In the genomic region with DNA sequence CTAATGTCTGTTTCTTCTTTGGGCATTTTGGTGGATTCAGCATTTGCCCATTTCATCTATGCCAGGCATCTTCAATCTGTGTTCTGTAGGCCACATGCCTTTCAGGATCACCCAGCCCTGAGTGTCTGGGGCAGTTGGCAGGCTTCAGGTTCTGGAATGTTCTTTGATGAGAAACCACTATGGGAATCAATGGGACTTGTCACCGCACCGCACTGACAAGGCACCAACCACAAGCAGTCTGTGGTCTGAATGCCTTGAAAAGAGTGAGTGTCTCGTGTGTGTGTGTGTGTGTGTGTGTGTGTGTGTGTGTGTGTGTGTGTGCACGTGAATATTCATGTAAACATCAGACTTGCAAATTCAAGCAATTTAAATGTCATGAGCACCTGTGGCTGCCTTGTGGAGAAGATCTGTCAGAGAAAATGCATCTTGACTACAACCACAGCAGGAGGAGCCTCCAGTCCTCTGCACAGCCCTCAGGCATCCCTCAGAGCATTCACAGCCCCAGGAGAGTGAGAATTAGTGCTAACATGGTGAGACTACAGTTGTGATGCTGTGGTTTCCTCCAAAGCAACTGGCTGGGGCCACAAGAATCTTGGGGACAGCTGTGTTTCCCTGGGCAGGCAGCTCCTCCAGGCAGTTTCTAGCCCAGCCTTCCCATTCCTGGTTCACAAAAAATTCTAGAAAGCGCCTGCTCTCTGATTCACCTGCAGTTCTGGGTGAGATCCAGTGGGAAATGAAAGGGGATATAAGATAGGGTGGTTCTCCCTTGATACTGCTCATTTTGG, we compare ENCODE assay signal across 1 mouse cellular context.
TF ChIP-seq lines count a peak whose summit lies in the region.

No protein-coding gene starts in this region.

TF ChIP-seq in myocyte, 11 proteins besides CTCF, POLR2A, EP300 and RAD21 (continued from another document):
- TF ChIP-seq SRF (IDR thresholded peaks at IDR 0.05; ENCODE audit: control insufficient read depth, insufficient read length, low read depth) (no peak), MYOD1 (IDR thresholded peaks at IDR 0.05; ENCODE audit: control insufficient read depth in 1 of 3, insufficient read length in 2 of 3, low read depth in 2 of 3) (peak in 2 of 3 experiments; percentile 35 to 51), MAX (IDR thresholded peaks at IDR 0.05; ENCODE audit: low read depth) (no peak), POLR2AphosphoS2 (IDR thresholded peaks at IDR 0.05; ENCODE audit: insufficient read length, low read depth) (no peak), MYOG (IDR thresholded peaks at IDR 0.05; ENCODE audit: control insufficient read depth in 1 of 3, insufficient read depth in 1 of 3, insufficient read length in 2 of 3, low read depth in 2 of 3) (peak; percentile 74 to 88 (median 75)), E2F4 (IDR thresholded peaks at IDR 0.05; ENCODE audit: insufficient read depth) (no peak), REST (IDR thresholded peaks at IDR 0.05; ENCODE audit: insufficient read depth, insufficient read length) (no peak), USF1 (IDR thresholded peaks at IDR 0.05; ENCODE audit: low read depth) (no peak)
